Mouse (Mus musculus) CD4-positive helper T cell, adult 2 months (primary cell): ENCODE results near the gene Samd15.
A peak's percentile ranks its signal among the peaks of the same experiment; 100 is the strongest.
"Not testable (repeated sequence)": the region's sequence is repeated elsewhere in the genome, so short reads cannot be mapped to it uniquely, and the experiment has no call there.

ENCODE experiments used
- DNase-seq: peaks from one replicate; pipeline ENCODE4 v3.0.0-alpha.2; 2012; ENCODE audit warnings: low read depth, missing footprints, low spot score

Gene Samd15

DNA sequence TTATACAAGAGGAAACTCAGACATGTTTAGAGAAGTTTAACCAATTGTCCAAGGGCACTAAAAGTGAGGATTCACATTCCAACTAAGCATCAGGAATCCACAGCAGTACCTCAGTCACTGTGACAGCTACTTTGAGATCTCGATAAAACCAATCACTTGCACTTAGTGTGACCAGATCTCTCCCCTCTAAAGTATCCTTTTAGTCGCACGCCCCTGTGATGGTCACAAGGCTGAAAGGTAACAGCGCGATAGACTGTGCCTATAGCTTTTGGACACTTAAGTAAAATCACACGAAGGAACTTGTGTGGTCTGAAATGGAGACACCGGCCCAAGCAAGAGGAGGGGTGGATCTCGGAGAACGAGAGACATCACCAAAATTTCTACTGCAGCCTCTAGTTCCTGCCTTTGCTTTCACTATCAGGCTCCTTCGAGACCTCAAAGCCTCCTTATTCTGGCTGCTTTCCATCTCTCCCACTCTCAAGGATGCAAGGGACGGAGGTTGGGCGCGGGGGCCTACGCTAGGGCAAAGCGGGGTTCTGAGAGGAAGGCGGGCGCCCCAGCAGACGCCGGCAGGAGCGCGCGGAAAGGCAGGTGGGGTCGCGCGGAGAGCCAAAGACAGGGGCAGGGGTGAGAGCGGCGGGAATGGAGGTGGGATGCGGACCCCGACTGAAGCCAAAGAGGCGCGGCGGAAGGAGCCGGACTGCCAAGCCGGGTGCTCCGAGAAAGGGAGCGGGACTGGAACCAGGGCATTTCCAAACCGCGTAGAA lies at the start of gene Samd15:
TSS of gene Samd15 (plus strand) at position 518 of the 767 bp plus-strand sequence.
- peak; percentile 61 for DNase-seq

DNA sequence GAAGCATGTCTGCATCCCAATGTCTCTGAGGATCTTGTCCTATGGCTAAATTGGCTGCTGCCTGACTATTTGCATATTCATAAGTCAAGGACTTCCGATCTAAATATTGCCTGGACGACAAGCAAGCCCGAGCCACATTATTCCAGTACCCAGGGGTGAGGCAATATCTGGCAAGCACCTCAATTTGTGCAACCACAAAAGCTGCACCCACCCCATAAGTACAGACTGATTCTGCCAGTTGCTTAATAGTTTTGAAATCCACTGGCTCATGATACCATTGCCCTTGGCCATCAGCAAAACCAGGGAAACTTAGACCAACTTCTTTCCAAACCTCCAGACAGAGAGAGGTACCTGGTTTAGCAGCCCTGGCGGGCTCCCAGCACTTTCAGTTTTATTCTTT lies 45.1 kb upstream of the Samd15 start:
- not testable (repeated sequence) for DNase-seq

DNA sequence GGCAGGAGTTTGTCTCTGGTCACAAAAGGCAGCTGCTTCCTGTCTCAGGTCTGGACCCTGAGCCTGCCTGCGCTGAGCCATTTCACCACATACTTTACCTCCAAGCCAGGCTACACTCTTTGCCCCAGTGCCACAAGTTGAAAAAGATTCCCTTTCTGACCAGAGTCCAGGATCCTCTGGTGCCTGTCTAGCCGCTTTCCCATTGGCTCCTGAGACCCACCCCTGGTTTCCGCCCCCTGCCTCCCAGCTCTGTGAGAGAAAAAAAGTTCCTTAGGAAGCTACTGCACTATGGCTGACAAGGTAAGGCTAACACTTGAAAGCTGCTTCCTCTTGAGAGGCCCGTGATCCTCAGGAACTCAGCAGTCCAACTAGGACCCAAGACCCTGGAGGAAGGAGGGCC lies 42.2 kb upstream of the Samd15 start:
- DNase-seq, result no peak

DNA sequence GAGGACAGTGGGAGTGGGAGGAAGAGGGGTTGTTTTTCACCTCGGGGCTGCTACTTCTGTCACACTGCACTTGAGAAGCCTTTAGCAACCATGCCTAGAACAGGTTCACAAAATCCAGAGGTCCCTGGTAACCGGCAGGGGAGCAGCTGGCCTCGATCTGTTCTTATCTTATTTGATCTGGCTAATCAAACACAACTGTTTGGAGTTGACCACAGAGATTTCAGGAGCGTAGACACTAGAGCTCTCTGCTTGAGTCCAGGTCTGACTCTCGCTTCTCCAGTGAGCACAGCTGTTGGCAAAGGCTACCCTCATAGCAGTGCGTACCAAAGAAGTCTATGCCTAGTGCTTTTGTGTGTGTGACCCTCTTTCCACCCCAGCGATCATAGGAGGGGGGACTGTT lies 41.4 kb upstream of the Samd15 start:
- no peak for DNase-seq

DNA sequence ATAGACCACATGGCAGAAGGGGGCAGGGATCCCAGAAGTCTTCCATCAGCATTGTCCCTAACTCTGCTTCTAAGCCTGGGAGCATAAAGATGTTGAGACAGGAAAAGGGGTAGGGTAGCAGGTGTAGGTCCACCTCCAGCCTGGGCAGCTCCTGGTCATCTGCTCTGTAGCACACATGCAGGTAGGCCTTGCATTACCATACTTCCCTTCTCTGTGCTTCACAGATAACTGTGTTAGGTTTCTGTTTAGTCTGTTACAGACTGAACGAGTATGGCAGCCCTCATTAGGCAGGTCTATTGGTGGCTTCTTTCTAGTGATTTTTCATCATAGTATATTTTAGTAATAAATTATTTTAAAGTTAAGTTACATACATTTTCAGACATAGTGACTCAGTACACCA lies 39.2 kb upstream of the Samd15 start:
- no peak for DNase-seq

DNA sequence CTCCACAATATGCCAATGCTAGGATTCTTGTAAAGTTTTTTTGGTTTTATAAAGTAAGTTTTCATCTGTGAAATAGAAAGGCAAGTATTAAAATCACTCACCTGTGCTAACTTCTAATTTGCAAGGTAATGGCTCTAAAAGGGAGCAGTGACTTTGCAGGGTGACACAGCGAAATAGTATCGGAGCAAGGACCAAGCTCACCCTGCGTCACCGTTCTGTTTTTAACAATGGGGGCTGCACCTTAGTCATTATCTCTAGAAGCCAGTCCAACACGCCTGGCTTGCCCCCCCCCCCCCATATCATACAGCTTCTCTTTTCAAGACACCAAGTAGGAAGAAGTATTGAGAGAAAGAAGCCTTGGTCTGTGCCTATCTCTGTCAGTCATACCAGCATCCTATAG lies 38.7 kb upstream of the Samd15 start:
- no peak for DNase-seq

DNA sequence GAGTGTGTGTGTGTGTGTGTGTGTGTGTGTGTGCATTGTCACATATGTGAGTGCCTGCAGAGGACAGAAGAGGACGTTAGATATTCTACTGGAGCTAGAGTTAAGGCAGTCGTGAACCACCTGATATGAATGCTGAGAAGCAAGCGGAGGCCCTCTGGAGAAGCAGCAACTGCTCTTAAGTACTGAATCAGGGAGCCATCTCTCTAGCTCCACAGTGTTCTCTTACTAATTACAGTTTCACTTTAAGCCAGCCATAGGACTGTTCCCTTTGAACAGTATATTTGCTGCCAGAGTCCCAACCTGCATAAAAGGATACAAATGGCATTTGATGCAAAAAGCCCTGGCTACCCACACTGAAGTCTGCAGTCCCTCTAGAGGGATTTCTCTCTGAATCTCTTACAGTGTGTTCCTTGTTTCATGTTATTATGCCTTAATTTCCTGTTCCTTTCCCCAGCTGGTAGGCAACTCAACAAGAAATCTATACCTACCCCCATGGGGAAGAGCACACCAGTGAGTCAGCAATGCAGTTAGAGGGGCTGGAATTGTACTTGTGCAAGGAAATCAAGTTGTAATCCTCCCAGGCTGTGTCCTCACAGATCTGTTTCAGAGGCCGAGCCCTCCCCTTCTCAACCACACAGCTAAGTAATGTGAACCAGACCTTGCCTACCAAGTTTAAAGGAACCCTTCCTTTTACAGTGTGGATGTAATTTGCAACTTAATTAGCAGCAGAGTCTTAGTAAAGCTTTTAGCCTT lies 24.2 kb upstream of the Samd15 start:
- DNase-seq, result no peak

DNA sequence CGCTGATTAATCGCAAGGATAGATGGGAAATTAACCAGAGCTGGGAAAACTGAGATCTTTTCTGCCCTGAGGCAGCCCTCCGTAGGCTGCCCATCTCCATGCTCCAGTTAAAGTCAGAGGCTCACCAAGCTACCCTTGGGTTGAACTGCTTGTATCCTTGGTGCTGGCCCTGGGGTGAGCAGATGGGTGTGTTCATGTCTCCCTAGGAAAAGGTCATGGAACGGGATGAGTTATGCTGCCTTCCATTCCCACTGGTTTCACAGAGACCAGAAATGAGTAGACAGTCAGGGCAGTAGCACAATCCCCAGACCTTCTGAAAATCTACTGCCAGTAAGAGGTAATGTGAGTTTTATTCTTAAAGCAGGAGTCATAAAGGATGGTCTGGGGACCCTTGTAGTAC lies 21.9 kb upstream of the Samd15 start:
- DNase-seq, result no peak

DNA sequence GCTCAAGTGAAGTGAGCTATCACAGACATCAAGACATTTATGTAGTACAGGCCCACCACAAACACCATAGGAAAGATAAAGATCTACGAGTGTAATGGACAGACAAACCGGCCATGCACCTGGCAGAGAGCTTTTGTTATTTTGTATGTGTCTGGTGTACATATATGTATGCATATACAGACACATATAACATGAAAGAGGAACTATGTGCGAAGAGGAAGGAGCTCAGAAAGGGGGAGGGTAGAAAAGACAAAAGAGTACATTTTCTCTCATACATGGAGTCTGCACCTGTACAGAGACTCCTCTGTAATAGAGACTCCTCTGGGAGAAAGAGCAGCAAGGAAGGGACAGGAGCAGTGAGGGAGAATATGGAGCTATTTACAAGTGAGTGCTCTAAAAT lies 6.5 kb upstream of the Samd15 start:
- DNase-seq, result no peak

DNA sequence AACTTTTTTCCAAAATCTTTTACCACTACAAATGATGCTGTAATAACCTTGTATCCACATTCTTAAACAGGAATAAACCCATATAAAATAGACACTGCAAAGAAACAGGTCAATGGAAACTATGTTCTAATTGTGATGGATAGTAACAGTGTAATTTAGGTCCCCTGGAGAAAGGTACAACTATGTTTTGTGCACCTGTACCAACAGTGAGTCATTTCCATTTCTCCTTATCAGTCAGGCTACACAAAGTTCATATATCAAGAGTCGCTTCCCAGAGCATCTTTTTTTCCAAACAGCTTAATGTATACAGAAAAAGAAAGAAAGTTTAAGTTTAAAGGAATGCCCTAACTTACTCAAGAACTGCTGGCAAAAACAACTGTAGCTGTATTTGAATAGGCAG lies 4.5 kb upstream of the Samd15 start:
- DNase-seq, result no peak

DNA sequence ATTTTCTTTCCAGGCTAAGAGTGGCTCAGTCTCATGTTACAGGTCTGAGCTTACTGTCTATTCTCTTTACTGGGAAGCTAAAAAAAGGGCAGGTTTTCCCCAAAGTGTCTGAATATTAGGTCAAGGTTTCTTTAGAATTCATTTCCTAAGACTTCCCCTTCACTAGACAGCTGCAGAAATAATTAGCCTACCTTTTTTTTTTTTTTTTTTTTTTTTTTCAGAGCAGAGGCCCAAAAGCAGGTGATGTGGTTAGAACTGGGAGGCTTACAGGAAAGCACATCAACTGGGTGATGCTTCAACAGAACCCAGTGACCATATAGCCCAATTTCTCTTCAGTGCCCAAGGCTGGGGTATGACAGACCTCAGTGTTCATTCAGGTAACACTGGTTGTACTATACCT lies 3.2 kb upstream of the Samd15 start:
- no peak for DNase-seq

DNA sequence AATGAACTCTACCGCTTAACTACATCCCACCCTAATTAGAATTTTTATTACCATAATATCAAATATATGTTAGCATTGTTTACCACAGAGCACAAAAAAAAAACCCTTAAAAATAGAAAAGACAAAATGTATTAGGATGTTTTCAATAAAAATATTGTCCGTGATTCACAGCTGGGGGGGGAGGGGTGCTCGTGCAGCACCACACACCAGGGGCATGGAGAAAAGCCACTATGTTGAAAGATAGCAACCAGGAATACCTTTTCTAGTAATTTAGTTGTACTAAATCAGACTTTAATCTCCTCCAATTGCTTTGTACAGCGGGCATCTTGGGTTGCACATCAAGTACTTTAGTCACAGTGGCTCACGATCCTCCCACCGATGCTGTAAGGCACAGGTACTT lies 731 bp upstream of the Samd15 start:
- DNase-seq, result no peak

DNA sequence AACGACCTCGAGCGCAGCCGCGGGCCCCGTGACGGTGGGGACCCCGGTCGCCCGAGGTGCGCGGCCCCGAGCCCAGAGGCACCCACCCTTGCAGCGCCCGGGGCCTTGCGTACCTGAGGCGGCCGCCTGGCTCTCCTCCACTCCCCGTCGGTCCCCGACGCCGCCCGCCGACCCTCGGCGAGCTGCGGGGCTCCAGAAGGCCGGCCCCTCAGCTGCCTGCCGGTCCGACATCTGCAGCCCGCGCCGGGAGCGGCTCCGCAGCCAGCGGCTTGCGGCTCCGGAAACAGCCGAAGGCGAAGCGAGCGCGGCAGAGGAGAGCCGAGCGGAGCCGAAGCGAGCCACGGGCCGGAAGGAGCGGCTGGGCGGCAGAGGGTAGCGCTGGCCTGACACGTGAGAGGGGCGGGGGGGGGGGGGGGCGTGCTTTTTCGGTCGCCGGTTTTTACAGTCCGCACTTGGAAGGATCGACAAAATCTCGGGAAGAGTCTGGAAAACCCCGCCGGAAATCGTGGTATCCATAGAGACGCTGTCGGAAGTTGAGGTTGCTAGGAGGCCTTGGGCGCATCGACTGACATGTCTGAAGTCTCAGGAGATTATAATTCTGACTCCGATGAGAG lies 557 bp downstream of the Samd15 start, which contains the start of gene Tmed8:
TSS of gene Tmed8 (minus strand) at position 482 of the 614 bp plus-strand sequence.
- peak; percentile 85 for DNase-seq

DNA sequence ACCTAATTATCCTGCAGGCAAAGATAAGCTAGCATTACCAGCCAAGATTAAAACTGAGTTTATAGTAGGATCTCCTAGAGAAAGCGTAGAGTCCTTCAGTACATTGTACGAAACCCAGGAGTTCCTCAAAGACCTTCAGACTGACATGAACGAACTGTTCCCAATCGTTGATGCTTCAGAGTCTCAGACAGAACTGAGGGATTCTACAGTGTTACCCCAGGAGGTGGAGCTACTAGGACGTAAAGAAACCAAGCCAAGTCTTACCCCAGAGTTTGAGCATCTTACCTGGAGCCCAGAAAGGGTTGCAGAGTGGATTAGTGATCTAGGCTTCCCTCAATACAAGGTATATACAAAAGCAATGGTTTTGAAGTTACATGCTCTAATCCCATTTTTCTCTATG lies 2.2 kb downstream of the Samd15 start:
- no peak for DNase-seq

DNA sequence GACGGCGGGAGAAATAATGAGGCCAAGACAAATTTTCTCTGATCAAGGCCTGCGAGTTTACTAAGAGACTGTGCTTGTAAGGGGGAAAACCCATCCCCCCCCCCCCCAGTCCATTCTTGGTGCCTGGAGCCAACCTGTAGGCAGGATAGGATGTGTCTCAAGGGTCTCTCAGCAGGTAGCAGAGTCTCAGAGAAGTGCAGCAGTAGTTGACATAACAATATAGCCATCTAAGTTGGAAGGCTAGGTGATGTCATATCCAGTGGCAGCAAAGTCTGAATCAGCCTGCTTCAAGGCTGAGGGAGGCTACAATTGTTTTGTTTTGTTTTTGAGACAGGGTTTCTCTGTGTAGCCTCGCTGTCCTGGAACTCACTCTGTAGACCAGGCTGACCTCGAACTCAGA lies 6.3 kb downstream of the Samd15 start:
- DNase-seq, result not testable (repeated sequence)

DNA sequence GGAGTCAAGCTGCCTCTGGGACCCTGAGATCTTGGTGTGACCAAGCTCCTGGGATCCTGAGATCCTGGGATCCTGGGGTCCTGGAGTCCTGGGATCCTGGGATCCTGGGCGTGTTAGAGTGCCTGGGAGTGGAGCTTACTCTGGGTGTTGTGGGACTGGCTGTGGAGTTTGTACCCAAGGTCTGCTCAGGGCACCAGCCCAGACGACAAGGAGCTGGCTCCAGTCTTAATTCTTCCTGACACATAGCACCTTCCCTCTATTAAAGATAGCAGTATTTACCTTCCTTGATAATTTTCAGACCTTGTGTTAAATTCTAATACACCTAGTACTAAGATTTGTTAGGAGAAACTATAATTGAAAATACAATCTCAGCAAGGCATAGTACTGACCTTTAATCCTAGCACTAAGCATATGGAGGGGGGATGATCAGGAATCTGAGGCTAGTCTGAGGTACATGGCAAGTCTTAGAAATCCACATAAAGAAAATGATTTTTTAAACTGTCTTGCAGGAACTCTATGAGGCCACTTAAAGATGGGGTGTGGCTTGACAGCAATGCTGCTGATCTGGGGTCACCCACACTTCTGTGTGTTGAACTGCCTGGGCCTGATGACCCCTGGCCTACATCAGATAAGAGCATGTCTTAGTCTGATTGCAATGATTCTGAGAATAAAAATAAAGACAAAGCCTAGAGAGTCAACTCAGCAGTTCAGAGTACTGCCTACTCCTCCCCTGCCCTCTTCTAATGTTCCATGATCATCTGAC lies 13.5 kb downstream of the Samd15 start:
- no peak for DNase-seq

DNA sequence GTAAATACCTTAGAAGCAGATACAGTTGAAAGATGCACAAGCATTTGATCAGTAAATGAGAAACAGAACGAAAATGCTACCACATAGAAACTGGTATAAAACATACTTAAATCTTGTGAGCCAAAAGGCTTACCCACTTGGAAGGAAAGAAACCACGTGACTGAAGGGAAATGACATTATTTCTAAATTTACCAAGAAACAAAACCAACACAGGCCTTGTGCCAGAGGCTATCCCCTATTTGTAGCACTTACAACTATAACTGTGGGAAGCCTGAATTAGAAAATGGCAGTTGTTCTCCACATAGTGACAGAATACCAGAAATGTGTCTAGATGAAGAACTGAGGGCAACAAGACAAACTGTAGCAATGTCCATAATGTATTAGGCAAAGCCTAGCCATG lies 16.5 kb downstream of the Samd15 start:
- DNase-seq, result no peak

DNA sequence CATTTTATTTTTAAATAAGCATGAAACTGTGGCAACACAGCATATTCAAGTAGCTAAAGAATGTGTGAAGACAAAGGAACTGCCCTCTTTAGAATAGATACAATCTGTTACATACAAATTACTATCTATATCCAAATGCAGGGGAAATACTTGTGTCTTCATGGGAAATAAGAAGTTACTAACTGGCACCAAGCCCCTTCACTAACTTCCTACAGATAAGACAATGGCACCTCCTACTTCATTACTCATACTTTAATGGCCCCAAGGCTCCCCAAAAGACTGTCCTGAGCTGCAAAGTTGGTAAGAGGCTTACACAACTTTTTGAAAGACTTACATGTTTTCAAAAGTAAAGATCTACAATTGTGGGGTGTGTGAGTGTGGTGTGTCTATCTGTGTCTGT lies 18.1 kb downstream of the Samd15 start:
- DNase-seq, result no peak

DNA sequence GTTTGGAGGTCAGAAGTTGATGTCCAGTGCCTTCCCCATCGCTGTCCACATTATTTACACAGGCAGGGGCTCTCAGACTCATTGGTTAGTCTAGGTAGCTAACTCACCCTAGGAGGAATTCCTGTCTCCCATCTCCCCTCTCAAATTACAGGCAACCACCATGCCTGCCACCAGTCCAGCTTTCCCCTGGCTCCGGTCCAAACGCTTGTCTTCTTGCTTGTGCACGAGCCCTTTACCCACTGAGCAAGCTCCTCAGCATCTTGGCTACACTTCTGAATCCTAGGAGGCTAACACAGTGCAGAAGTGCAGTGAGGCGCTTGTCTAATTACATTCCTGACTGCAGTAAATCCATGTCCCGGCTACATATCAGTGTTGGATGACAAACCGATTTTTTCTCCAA lies 19.8 kb downstream of the Samd15 start:
- DNase-seq, result no peak

DNA sequence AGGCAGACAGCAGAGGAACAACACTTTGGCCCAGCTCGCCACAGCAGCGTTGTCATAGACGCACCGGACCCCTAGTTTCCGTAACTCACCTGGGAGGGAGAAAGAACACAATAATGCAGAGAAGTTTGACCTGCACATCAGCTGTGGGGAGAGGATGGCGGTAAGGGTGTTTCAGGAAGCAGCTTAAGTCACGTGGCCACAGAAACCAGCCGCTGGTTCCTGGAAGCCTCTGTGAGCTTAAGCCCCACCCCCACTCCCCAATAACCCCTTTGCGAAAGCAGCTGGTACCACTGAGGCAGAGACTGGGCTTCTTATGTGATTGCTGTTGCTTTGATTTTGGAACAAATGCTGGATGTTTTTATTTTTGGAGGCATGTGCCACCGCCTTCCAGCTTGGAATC lies 25.4 kb downstream of the Samd15 start:
- DNase-seq, result no peak

DNA sequence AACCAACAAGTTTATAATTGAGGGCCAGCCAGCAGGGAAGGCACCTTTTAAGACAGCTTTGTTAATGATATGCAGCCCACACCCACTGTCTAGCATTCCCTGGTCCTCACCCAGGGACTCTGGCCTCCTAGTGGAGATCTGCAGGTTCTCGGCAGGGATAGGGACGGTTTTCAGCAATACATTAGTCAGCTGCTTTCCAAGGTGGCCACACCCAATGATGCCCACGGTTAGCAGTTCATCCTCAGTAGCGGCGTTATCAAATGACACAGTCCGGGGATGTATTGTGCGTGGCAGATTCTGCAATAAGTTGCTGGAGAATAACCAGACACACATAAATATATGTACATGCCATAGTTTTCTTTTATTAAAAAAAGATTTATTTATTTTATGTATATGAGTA lies 27.3 kb downstream of the Samd15 start:
- DNase-seq, result no peak

DNA sequence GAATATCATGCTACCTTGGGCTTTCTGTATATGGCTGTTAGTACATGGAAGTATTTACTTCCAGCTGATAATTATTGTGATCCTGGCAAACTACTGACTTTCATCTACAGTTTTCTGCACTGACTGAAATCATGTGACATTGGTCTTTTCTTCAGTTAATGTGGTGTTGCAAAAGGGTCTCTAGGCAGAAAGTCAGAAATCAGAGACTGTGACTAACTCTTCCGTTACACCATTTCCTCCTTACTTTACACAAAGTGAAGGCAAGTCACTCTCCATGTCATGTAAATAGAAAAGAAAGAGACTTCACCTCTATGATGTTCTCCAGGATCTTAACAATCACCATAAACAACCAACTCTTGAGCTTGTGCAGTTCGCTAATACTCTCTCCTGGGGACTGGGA lies 30.1 kb downstream of the Samd15 start:
- DNase-seq, result no peak
